Mouse (Mus musculus): ENCODE measurements around the gene Morf4l1.

GRCm38 (mm10) chr9:90108272-90108671, 6.3 kb downstream of the Morf4l1 start:
- no peak for TF ChIP-seq CTCF (IDR thresholded peaks at IDR 0.05; ENCODE audit: low read depth)
- TF ChIP-seq EP300 (IDR thresholded peaks at IDR 0.05; ENCODE audit: low read depth), result no peak

Measured in liver, embryonic 14.5 days (tissue).